Mouse (Mus musculus) CD4-positive naive resting alpha-beta T cell, adult 76 days (primary cell): ENCODE data around the gene Spam1. TPM values are rescaled to one million over a fixed set of nuclear protein-coding genes. Genes with fewer than 3 reads are reported as not detected.

ENCODE experiments used
- total RNA-seq: library from RNA; stranded (reverse); gene quantifications from one replicate; pipeline ENCODE4 v1.2.4, GENCODE M21; 2023

Spam1 gene
- not detected for total RNA-seq

GRCm38 (mm10) chr6:24790888-24791287 lies at the start of gene Spam1:
Gene Spam1 (plus strand): TSS chr6:24791188.

GRCm38 (mm10) chr6:24748029-24748428 lies 43.0 kb upstream of the Spam1 start, which contains the start of gene Hyal4:
Gene Hyal4 (plus strand): TSS chr6:24748329.

Other genes with a start within 250 kb of the Spam1 start
- gene Lmod2, start 193.4 kb upstream of the Spam1 start, total RNA-seq = not detected
- 54.6 TPM for gene Wasl, start 126.2 kb upstream of the Spam1 start, total RNA-seq
- not detected for gene Hyal6, start 57.9 kb upstream of the Spam1 start, total RNA-seq
- gene Hyal4, start 42.9 kb upstream of the Spam1 start, total RNA-seq = not detected
- gene Hyal5, start 66.8 kb downstream of the Spam1 start, total RNA-seq = not detected
- not detected for gene Tmem229a, start 165.1 kb downstream of the Spam1 start, total RNA-seq